Mouse (Mus musculus) c-Kit-negative CD71-positive TER-119-positive erythroid progenitor cells, embryonic 14.5 days (primary cell): ENCODE data around the gene Crim1.

Experiments
- DNase-seq: peaks from one replicate; pipeline ENCODE4 v3.0.0-alpha.2; 2013; ENCODE audit warnings: low read depth, low spot score

The Crim1 gene

DNA sequence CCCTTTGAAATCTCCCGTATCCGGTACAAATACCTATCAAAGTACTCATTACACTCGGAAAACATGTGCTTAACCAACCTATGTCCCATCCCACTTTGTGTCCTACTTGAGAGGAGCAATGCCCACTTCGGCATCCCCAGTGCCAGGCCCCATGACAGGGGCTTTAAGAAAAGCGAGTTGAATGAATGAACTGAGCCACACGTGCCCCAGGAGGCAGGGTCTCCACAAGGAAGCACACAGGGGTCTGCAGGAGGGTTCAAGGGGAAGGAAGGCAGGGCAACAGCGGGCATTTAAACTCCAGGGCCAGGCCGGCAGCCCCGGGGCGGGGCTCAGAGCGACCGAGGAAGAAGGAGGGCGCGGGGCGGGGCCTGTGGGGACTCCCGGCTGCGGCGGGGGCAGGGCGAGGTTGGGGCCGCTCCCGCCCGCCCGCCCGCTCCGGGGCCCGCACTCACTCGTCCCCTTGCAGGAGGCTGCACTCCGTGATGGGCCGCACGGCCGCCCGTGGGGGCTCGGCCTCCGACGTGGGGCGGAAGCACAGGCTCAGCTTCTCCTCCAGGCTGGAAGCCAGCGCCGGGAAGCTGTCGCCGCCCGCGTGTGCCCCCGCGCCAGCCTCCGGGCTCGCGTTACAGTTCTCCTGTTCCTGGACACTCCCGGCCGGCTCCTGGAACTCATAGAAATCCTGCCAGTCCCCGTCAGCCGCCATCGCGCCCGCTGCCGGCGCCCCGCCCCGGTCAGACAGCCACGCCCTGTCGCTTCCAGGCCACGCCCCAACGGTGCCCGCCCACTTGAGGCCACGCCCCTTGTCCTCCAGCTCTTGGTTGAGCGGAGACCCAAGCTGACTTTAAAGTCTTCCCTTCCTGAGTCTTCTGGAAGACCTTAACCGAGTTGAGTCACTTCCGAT, 217.6 kb downstream of the Crim1 start, which contains the start of gene Fez2:
Gene Fez2, minus strand, starts transcription at position 772 of the 901 bp plus-strand sequence.
- DNase-seq = peak; percentile 79

DNA sequence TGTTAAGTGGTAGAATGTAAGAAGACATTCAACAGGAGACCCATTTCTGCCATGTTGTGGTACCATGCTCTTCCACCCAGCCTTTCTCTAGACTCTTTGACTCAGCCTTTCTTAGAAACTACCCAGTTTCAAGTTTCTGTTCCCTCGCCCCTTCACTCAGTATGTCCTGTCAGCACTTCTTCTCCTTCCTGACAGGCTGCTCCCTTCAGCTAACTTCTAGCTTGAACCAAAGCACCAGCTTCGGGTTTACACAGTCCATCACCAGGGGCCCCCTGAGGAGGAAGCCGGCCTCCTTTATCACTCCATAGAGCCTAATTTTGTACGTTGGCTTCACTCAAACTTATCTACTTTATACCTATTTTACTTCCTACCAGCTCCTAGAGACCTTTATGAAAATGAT, 219.2 kb downstream of the Crim1 start:
- no peak for DNase-seq

DNA sequence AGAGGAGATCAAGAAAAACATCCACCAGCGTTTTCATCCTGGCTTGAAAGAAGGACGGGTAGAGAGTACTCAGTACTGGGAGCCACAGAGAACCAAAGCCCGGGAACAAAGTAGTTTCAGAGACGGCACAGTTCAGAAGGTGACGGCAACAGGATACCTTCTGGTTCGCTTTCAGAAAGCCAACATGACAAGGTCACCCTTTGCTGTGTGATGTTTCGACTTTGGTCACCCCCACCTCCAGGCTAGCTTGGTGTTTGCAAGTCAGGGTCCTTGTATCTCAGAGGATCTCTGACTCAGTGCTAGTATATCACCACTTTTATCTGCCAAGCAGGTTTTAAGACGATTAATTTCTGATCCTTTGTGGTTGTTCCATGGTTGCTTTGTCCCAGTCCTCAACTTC, 225.0 kb downstream of the Crim1 start:
- DNase-seq = no peak
